Mouse (Mus musculus) MEL-GATA-1-ER (cell line): ENCODE results near the gene Mpst.

Experiments used
- DNase-seq: peaks from one replicate; pipeline ENCODE4 v3.0.0-alpha.2; 2012; ENCODE audit warnings: low read depth; ENCODE audit errors: extremely low read depth

The Mpst gene

GRCm38 (mm10) chr15:78403301-78403741 lies 2.9 kb upstream of the Mpst start:
- DNase-seq = no peak

DNA sequence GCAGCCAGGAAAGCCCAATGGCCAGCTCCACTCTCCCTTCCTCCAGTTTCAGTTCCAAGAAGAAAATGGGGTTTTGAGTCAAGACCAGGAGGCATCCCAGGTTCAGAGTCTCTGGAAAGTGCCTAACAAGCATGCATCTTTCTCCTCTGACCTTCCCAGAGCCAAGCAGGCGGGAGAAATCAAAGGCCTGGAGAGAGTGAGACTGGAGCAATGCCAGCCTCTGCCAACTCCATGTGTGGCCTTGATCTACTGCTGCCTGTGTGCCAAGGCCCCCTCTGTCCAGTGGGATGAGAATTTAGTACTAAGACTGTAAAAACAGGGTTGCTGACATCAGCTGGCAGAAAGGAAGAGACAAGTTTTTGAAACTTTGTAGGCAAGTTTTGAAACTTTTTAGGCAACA lies 2.3 kb upstream of the Mpst start:
- DNase-seq = no peak

- DNase-seq = no peak
These were observed 1.1 kb upstream of the Mpst start for GRCm38 (mm10) chr15:78405098-78405497.

DNA sequence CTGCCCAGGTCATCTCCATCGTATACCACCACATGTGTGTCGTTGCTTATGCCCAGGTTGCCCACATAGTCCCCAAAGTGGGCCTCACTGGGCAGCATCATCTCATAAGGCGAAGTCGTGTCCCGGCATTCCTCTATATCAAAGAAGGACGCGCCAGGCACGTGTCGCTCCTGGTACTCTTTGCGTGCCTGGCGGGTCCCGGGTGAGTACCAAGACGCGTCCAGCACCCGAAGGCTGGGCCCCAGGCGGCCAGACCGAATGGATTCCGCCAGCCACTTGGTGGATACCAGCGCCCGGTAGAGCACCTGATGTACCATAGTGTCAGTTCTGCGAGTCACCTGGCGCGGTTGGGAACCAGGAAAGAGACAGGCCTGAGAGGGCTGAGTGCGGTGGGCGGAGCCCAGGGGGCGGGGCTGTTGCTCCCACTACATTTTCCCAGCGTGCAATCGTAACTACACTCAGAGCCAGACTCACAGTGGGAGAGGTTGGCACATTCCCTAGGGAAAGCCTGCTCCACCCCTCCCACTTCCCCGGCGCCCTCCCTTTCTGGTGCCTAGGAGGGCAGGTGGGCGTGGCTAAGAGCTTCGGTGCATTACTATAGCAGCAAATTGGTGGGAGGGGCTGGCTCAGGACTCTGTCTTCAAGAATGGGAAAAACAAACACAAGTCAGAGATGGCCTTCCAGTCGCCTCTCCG lies 552 bp upstream of the Mpst start, which contains the start of gene Tst:
Tst (minus strand) TSS at position 391 of the 695 bp plus-strand sequence.
- DNase-seq = peak; percentile 51

- DNase-seq = no peak
These were observed 3.4 kb downstream of the Mpst start for GRCm38 (mm10) chr15:78409570-78410052.

DNA sequence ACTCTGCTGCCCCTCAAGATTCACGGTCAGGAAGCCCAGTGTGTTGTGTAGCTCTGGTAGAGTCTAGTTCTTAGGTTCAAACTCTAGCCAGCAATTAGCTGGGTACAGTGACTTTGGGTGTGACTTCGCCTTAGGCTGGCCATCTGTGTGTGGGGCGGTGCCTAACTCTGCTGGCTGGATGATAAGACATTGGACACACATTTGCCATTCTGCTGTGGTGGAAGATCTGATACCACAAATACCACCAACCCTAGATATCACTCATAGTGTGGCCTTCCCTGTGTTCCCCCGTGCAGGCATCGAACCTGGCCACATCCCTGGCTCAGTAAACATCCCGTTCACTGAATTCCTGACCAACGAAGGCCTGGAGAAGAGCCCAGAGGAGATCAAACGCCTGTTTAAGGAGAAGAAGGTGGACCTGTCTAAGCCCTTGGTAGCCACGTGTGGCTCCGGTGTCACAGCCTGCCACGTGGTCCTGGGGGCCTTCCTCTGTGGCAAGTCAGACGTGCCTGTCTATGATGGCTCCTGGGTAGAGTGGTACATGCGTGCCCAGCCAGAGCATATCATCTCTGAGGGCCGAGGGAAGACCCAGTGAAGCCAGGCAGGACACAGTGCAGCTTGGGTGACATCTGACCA lies 7.0 kb downstream of the Mpst start:
- DNase-seq = peak; percentile 90

DNA sequence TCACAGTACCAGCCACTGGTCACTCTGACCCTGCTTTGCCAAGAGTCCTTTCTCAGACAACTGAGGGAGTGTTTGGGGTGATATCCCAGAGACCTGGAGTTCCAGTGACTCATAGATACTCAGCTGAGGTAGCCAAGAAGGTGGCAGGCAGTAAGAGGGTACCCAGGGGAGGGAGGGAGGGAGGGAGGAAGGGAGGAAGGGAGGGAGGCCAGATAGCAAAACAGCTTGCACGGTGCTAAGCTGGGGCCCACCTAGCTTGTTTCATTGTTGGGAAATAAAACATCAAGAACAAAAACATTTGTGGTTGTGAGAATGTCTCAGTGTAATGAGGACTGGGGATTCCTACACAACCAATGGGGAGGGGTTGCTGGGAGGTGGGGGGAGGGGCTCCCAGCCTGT lies 7.5 kb downstream of the Mpst start:
- DNase-seq = no peak

- DNase-seq = no peak
These were observed 7.9 kb downstream of the Mpst start for GRCm38 (mm10) chr15:78414157-78414556.

DNA sequence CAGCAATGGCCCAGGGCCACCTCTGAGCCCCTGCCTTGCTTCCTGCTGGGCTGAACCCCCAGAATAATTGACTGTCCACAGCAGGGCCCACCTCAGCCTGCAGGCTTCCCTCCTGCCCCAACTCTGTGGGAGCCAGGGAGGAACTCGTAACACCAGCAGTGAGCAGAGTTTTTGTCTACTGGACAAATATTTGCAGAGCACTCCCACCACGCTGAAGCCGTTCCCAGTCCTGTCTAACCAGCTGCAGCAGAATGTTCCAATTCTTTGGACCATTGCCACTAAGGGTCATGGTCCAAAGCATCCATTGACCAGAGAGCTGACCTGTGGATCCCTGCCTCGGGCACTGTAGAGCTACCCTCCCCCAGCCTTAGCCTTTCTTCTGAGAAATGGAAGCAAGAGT lies 10.7 kb downstream of the Mpst start:
- no peak for DNase-seq

DNA sequence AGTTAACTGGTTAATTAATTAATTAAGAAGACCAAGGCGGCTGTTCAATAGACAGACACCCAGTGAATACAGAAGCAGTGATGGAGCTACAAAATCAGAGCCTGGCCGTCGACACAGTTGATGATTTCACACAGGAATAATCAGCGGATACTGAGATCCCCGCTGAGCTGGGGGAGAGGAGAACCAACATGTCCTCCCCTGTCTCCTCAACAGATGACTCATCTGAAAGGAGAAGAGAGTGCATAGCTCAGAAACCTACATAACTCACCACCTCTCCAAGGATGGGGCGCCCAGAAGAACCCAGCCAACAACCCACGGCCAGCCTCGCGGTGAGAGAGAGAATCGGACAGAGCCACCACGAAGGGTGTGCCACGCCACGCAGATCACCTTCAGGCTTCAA lies 14.2 kb downstream of the Mpst start:
- DNase-seq = no peak

DNA sequence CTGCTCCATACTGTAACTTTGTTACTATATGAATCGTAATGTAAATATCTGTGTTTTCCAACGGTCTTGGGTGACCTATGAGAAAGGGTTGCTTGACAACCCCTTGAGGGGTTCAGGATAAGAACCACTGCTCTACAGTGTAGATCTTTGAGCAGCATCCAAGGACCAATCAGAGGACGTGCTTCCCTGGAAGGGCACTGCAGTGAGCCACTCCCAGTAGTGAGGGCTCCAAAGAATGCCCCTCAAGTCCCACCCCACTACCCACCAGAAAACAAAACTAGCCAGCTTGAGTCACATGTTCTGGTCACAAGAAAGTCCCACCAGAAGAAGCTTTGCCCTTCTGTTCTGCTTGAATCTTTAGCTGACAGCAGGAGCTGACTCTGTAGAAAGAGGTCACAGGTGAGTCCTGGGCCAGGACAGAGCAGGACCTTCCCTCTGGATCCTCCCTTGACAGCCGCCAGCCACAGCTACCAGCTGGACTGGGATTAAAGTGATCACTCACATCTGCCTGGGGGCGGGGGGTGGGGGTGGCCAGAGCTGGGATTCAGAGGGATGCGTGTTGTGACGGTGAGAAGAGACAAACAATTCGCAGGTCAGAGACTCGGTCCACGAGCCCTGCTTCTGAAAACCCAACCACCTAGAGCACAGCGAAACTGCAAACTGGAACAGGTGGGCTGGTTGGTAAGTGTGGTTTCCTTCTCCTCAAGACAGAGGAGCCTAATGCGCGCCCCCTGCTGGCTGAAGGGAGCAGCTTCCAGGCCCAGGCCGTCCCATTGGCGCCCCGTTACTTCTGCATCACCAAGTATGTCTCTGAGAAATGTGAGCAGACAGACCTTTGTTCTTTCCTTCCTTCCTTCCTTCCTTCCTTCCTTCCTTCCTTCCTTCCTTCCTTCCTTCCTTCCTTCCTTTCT lies 16.1 kb downstream of the Mpst start:
- no peak for DNase-seq

DNA sequence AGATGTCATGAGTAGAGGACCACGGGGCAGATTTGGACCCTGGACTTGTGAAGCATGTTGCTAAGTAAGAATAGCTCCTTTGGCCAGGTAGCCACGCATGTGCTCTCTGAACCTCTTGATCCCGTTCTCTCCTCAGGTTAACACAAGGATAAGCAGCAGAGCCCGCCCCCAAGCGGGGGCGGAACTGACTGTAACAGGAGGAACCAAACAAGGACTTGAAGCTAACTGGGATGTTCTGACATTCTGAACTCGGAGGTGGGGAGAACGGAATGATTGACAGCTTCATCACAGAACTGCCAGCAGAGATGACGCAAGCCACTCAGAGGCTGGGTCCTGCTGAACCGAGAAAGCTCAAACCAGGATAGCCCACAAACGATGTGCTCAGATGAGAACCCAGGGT lies 18.3 kb downstream of the Mpst start:
- no peak for DNase-seq

GRCm38 (mm10) chr15:78425230-78425629 lies 19.0 kb downstream of the Mpst start:
- no peak for DNase-seq

DNA sequence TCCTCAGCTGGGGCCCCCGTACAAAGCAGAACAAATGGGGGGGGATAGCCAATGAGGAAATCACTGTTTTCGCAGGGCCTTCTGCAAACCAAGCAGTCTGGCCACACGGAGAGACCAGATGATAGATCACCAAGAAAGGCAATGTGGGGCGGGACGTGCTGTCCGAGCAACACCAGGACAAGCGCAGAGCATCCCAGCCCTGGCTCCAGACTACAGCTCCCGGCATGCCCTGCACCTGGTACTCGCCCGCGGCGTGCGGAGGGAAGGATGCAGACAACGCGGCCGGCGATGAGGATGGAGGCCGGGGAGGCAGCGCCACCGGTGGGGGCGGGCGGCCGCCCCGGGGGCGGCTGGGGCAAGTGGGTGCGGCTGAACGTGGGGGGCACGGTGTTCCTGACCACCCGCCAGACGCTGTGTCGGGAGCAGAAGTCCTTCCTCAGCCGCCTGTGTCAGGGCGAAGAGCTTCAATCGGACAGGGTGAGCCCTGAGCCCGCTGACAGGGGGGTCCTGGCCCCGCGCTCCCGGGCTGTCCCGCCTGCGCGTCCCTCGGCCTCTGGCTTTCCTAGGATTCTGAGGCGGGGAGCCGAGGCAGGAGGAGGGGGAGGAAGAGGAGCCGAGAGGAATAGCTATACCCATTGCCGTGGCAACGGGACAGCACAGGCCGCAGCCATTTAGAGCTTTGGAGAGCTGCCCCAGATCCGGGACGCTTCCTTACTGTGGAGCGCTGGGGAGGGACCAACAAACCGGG lies 22.3 kb downstream of the Mpst start, which contains the start of gene Kctd17:
Kctd17 (plus strand) TSS at position 174 of the 748 bp plus-strand sequence.
- DNase-seq = no peak

DNA sequence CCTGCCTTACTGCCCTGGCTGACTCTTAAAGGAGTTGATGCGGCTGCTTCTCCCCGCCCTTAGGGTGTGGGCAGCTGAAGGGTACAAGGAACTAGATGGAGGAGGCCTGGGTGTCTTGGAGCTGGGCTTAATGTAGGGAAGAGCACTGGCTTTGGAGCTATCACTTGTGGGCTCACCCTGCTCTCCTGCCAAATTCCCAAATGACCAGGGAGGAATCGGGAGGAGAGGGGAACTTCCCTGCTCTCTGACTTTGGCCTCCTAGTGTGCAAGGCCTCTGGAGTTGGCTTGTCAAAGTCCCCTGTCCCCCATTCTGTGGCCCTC lies 22.9 kb downstream of the Mpst start:
- no peak for DNase-seq

DNA sequence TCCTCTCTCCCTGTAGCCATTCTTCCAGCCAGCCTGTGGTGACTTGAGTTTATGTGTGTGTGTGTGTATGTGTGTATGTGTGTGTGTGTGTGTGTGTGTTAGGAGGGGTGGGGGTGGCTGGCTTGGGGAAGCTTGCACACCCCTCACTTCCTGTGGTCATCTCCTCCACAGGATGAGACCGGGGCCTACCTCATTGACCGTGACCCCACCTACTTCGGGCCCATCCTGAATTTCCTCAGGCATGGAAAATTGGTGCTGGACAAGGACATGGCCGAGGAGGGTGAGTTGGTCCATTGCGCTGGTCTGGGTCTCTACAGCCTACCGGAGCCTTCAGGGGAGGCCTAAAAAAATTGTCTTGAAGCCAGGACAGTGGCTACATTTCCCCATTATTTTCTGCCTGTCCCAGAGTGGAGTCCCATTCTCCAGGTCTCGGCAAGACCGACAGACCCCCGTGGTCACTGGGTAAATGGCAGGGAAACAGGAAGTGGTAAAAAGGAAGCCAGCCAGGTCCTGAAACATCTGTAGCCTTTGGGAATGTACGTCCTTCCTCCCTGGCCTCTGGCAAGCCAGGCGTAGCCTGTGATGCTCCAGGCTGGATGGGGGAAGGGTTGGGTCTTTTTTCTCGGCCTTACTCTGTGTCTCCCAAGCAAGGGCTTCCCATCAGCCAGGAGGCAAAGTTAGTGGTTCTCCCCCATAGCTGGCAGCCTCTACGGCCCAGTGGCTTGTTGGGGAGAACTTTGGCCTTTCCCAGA lies 23.8 kb downstream of the Mpst start:
- DNase-seq = no peak

DNA sequence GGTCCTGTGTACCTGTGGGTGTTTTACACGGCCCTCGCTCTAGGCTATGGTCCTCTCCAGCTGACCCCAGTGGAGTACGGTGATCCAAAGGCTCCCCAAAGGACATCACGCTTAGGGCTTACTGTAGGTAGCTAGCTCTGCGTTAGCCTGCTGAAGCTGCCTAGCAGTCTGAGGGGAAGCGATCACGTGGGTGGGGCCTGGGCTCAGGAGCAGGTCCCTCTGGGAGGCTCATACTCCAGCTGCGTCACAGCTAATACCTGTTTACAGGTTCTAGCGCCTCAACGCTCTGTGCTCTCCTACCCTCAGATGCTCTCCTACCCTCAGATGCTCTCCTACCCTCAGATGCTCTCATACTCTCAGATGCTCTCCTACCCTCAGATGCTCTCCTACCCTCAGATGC lies 24.7 kb downstream of the Mpst start:
- DNase-seq = no peak

DNA sequence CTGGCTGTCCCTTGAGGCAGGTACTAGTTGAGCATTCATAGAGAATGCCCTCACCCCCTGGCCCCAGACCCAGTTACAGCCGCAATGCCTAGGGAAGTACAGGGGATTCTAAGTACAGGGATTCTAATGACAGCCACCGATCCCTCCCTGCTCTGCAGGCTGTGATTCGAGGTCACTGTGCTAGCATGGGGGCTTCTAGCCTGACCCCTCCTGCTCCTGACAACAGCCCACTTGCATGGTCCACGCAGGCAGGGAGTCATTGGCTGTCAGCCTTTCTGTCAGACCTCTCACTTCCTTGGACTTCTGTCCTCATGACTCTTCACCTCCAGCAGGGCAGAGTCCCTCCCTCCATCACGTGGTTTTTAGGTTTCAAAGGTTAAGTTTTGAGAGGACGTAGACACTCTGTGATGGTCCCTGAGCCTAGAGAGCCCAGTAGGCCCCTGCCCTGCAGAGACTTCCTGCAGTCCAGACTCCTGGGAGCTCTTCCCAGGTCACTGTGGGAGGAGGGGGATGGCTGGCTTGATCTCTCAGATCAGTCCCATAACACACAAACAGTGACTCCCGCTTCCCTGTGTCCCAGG lies 25.4 kb downstream of the Mpst start:
- no peak for DNase-seq

GRCm38 (mm10) chr15:78434896-78435520 lies 28.8 kb downstream of the Mpst start:
- DNase-seq = no peak

DNA sequence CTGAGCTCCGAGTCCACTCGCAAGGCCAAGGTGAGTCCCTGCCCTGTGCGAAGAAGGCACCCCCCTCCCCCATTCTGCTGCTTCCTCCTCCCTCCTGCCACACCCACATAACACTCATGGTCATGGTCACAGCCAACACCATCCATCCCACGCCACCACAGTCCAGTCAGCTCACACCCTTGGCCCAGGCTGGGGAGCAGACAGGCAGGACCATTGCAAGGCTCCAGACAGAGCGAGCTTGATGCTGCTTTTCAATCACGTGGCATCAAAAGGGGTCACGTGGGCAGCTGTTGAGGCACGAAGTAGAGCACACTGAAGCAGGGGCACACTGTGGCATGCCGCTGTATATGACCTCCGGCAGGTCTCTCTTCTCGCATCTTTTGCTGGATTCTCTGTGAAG lies 29.5 kb downstream of the Mpst start:
- DNase-seq = no peak
